Mouse (Mus musculus) lung, postnatal 0 days (tissue): ENCODE data around the gene Hspe1.

Source experiments
- CTCF ChIP-seq: IDR thresholded peaks from 2 replicates; pipeline ENCODE4 v1.5.1; 2016; ENCODE audit warnings: antibody characterized with exemption, mild to moderate bottlenecking
- EP300 ChIP-seq: IDR thresholded peaks from 2 replicates; pipeline ENCODE4 v1.6.1; 2016; ENCODE audit warnings: antibody characterized with exemption, mild to moderate bottlenecking, control low read depth

DNA sequence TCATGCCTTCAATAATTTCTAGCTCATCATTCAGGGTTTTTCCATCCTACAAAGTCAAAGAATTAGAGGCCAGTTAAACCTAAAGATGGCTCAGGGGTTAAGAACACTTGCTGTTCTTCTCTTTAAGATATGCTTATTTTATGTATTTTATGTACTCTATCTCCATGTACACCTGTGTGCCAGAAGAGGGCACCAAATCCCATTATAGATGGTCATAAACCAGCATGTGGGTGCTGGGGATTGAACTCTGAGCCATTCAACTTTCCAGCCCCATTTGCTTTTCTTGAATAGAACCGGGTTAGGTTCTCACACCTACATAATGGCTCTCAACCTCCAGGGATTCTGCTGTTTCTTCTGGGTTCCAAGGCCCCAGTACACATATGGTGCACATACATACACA is 5.8 kb upstream of the Hspe1 start:
- TF ChIP-seq CTCF = peak; percentile 43; the same call in 1 of the 2 replicates
- TF ChIP-seq EP300 = no peak
